In genomic region chr1:175118904-175119555, GRCm38 (mm10) we compare ENCODE assay signal across 8 mouse cellular contexts.
DNase-seq lines count a peak whose midpoint lies in the region; ATAC-seq lines count a peak whose summit lies in the region.

No protein-coding gene starts in this region.

- ATAC-seq in limb, embryonic 12.5 days (ENCODE audit: insufficient number of reproducible peaks, insufficient read depth, low FRiP score, low TSS enrichment, low read depth), result 0 out of 2 replicates have a peak, but pooled peaks have one; percentile 6

- no peak overlapping the region for H3K4me3 ChIP-seq in embryonic facial prominence, embryonic 10.5 days
- H3K4me3 ChIP-seq in limb, embryonic 12.5 days (replicated peaks), result no peak overlapping the region

- intact Hi-C loops in left cerebral cortex, postnatal 4 days (cut with DNase I), result no loop called here

- H3K36me3 ChIP-seq in embryonic facial prominence, embryonic 10.5 days (replicated peaks), result no peaks in the 10 kb centered on the region
- H3K36me3 ChIP-seq in limb, embryonic 12.5 days, result no peaks in the 10 kb centered on the region

- H3K4me2 ChIP-seq in limb, embryonic 12.5 days, result no peak overlapping the region

- H3K27ac ChIP-seq in embryonic facial prominence, embryonic 10.5 days (replicated peaks), result no peak overlapping the region
- H3K27ac ChIP-seq in limb, embryonic 12.5 days, result no peak overlapping the region

- no peak overlapping the region for H3K9ac ChIP-seq in limb, embryonic 12.5 days (replicated peaks)

- 75% methylated on average over 4 of the region's 4 CpGs for WGBS in embryonic facial prominence, embryonic 10.5 days
- WGBS in limb, embryonic 12.5 days, result 73% methylated on average over 4 of the region's 4 CpGs

- no peaks in the 10 kb centered on the region for H3K4me1 ChIP-seq in embryonic facial prominence, embryonic 10.5 days
- no peaks in the 10 kb centered on the region for H3K4me1 ChIP-seq in limb, embryonic 12.5 days (replicated peaks)

- no peaks in the 10 kb centered on the region for H3K9me3 ChIP-seq in embryonic facial prominence, embryonic 10.5 days
- H3K9me3 ChIP-seq in limb, embryonic 12.5 days, result no peaks in the 10 kb centered on the region

- H3K27me3 ChIP-seq in embryonic facial prominence, embryonic 10.5 days (replicated peaks; ENCODE audit: low read depth, poor library complexity, severe bottlenecking), result no peaks in the 10 kb centered on the region
- no peaks in the 10 kb centered on the region for H3K27me3 ChIP-seq in limb, embryonic 12.5 days

- DNase-seq in left cerebral cortex, postnatal 4 days, result peak; percentile 4
- DNase-seq in left cerebral cortex, adult 18-20 months (ENCODE audit: low spot score in 2 of 2), result no peak
- DNase-seq in adrenal gland, postnatal 25 days, result peak; percentile 14
- peak; percentile 11 for DNase-seq in embryonic facial prominence, embryonic 10.5 days (ENCODE audit: low spot score)
- no peak for DNase-seq in c-Kit-positive CD71-positive TER-119-positive erythroid progenitor cells, embryonic 14.5 days (ENCODE audit: low spot score)
- no peak for DNase-seq in layer of hippocampus, adult 11-12 months (ENCODE audit: low spot score)
- no peak for DNase-seq in right cerebral cortex, adult 18-20 months

Comparison
In these comparisons a context has a peak if more than half of its experiments do, and no peak if none do; other contexts are left out.
1. DNase-seq: peak in left cerebral cortex, postnatal 4 days (single experiment), adrenal gland, postnatal 25 days (single experiment) and embryonic facial prominence, embryonic 10.5 days (single experiment); none in left cerebral cortex, adult 18-20 months (0 of 2), c-Kit-positive CD71-positive TER-119-positive erythroid progenitor cells, embryonic 14.5 days (single experiment), layer of hippocampus, adult 11-12 months (single experiment) and right cerebral cortex, adult 18-20 months (single experiment).